Mouse (Mus musculus): ENCODE measurements around the gene Tmem123.

- TF ChIP-seq CTCF (conservative IDR thresholded peaks at IDR 0.05; ENCODE audit: low read length) (no peak), POU5F1 (IDR thresholded peaks at IDR 0.05; ENCODE audit: borderline replicate concordance, low read length) (no peak)
Measured at GRCm38 (mm10) chr9:7748881-7749280, 15.0 kb upstream of the Tmem123 start.
